Mouse (Mus musculus): ENCODE data around the gene Ptov1. TPM values are rescaled to one million over a fixed set of nuclear protein-coding genes. Genes with fewer than 3 reads are reported as not detected.

Ptov1 gene
- total and polyA plus RNA-seq, 3 experiments = 46.4 to 168 TPM; not detected in 1

- peak within 1 kb of the TSS; percentile 80 for H3K9ac ChIP-seq (ENCODE audit: control insufficient read depth, low read depth, low read length, poor library complexity, severe bottlenecking)
- no peak for TF ChIP-seq ETS1 (IDR thresholded peaks at IDR 0.05; ENCODE audit: low read depth, low read length)
- peak; percentile 78 for TF ChIP-seq ELF1 (IDR thresholded peaks at IDR 0.05; ENCODE audit: low read depth, low read length)
- TF ChIP-seq TBP (IDR thresholded peaks at IDR 0.05; ENCODE audit: low read depth, low read length) = peak; percentile 70
- TF ChIP-seq MYC (IDR thresholded peaks at IDR 0.05; ENCODE audit: low read depth, low read length) = no peak
- no peak for TF ChIP-seq MEF2A (IDR thresholded peaks at IDR 0.05; ENCODE audit: extremely low read depth, insufficient replicate concordance, low read depth, low read length, poor library complexity, severe bottlenecking)
- no peak for TF ChIP-seq POLR2AphosphoS5 (IDR thresholded peaks at IDR 0.05; ENCODE audit: borderline replicate concordance, low read depth, low read length)
- TF ChIP-seq MAFK (IDR thresholded peaks at IDR 0.05; ENCODE audit: borderline replicate concordance, low read depth, low read length) = no peak
- no peak for TF ChIP-seq ZC3H11A (IDR thresholded peaks at IDR 0.05; ENCODE audit: low read depth, low read length)
- no peak for TF ChIP-seq E2F4 (IDR thresholded peaks at IDR 0.05; ENCODE audit: borderline replicate concordance, low read depth, low read length)
- TF ChIP-seq NRF1 (IDR thresholded peaks at IDR 0.05; ENCODE audit: insufficient read depth, low read depth, low read length, poor library complexity, severe bottlenecking) = peak; percentile 86
- no peak for TF ChIP-seq GABPA (IDR thresholded peaks at IDR 0.05; ENCODE audit: low read depth, low read length)
- peak; percentile 62 to 79; a peak in 3 of 4 replicates for TF ChIP-seq POLR2A (IDR thresholded peaks at IDR 0.05; ENCODE audit: control insufficient read depth in 1 of 2, insufficient read depth in 1 of 2, low read depth in 1 of 2, low read length in 2 of 2, poor library complexity in 1 of 2)
- TF ChIP-seq MAZ (IDR thresholded peaks at IDR 0.05; ENCODE audit: low read depth, low read length) = 0 out of 2 replicates have a peak, but pooled peaks have one; percentile 26
- no peak for TF ChIP-seq RCOR1 (IDR thresholded peaks at IDR 0.05; ENCODE audit: low read depth, low read length)
- TF ChIP-seq SMC3 (IDR thresholded peaks at IDR 0.05; ENCODE audit: low read depth, low read length) = no peak
- no peak for TF ChIP-seq ZNF384 (IDR thresholded peaks at IDR 0.05; ENCODE audit: low read depth, low read length)
- peak; percentile 78 for TF ChIP-seq SIN3A (IDR thresholded peaks at IDR 0.05; ENCODE audit: low read length)
- no peak for TF ChIP-seq MYB (IDR thresholded peaks at IDR 0.05; ENCODE audit: low read depth, low read length)
- TF ChIP-seq GATA1 (IDR thresholded peaks at IDR 0.05; ENCODE audit: low read depth, low read length) = no peak
- no peak for TF ChIP-seq TAL1 (IDR thresholded peaks at IDR 0.05; ENCODE audit: low read length)
- TF ChIP-seq ZKSCAN1 (IDR thresholded peaks at IDR 0.05; ENCODE audit: low read depth, low read length) = no peak
- no peak for TF ChIP-seq USF2 (IDR thresholded peaks at IDR 0.05; ENCODE audit: borderline replicate concordance in 1 of 2, insufficient read depth in 1 of 2, low read depth in 1 of 2, low read length in 2 of 2)
- TF ChIP-seq HCFC1 (IDR thresholded peaks at IDR 0.05; ENCODE audit: low read depth, low read length) = peak; percentile 82
- peak; percentile 22; the same call in 1 of the 2 replicates for TF ChIP-seq ZMIZ1 (IDR thresholded peaks at IDR 0.05; ENCODE audit: low read depth, low read length)
- TF ChIP-seq JUND (IDR thresholded peaks at IDR 0.05; ENCODE audit: low read depth, low read length) = no peak
- TF ChIP-seq MXI1 (IDR thresholded peaks at IDR 0.05; ENCODE audit: low read depth, low read length) = 0 out of 2 replicates have a peak, but pooled peaks have one; percentile 46
- TF ChIP-seq KAT2A (conservative IDR thresholded peaks at IDR 0.05; ENCODE audit: low read depth, low read length) = no peak
- TF ChIP-seq CTCF (IDR thresholded peaks at IDR 0.05 in 2 of 3, conservative IDR thresholded peaks at IDR 0.05 in 1 of 3; ENCODE audit: control insufficient read depth in 1 of 3, insufficient read depth in 1 of 3, low read depth in 2 of 3, low read length in 3 of 3, poor library complexity in 1 of 3, severe bottlenecking in 1 of 3) = no peak
- no peak for TF ChIP-seq RAD21 (IDR thresholded peaks at IDR 0.05; ENCODE audit: low read depth, low read length)
- no peak for TF ChIP-seq USF1 (IDR thresholded peaks at IDR 0.05; ENCODE audit: low read depth, low read length)
- peak; percentile 25; the same call in 1 of the 2 replicates for TF ChIP-seq TCF12 (IDR thresholded peaks at IDR 0.05; ENCODE audit: low read depth, low read length)
- TF ChIP-seq NELFE (IDR thresholded peaks at IDR 0.05; ENCODE audit: low read depth, low read length) = peak; percentile 74
- peak in 1 of 2 experiments; percentile 12; a peak in 1 of 4 replicates for TF ChIP-seq EP300 (IDR thresholded peaks at IDR 0.05; ENCODE audit: low read depth in 1 of 2, low read length in 2 of 2)
- no peak for TF ChIP-seq CHD1 (IDR thresholded peaks at IDR 0.05; ENCODE audit: low read depth, low read length)
- peak; percentile 27; the same call in 1 of the 2 replicates for TF ChIP-seq UBTF (IDR thresholded peaks at IDR 0.05; ENCODE audit: borderline replicate concordance, insufficient read depth, low read depth, low read length)
- no peak for TF ChIP-seq BHLHE40 (IDR thresholded peaks at IDR 0.05; ENCODE audit: borderline replicate concordance, low read depth, low read length)
Measured at GRCm38 (mm10) chr7:44857042-44857552, 12.5 kb downstream of the Ptov1 start, which contains the start of gene Pnkp. Gene Pnkp, plus strand, starts transcription at chr7:44857139.

More at GRCm38 (mm10) chr7:44857042-44857552, 12.5 kb downstream of the Ptov1 start, which contains the start of gene Pnkp:
- H3K27me3 ChIP-seq (ENCODE audit: control insufficient read depth in 1 of 2, insufficient read depth in 2 of 2, low read length in 2 of 2) = no peaks in the 10 kb centered on the region
- peak within 1 kb of the TSS; percentile 83 to 84 for H3K4me3 ChIP-seq (ENCODE audit: control insufficient read depth in 1 of 2, insufficient read depth in 1 of 2, low read depth in 2 of 2, low read length in 2 of 2)
- peak; percentile 95 for DNase-seq (ENCODE audit: low read depth, low spot score)
- H3K9me3 ChIP-seq (replicated peaks; ENCODE audit: insufficient read depth, low read length) = no peaks in the 10 kb centered on the region
- peak within 1 kb of the TSS; percentile 71 for H3K27ac ChIP-seq (ENCODE audit: control insufficient read depth, low read depth, low read length)
- peaks cover 0 to 15% of the 10 kb centered on the region in 2 experiments; a peak in 2 of 4 replicates for H3K36me3 ChIP-seq (ENCODE audit: control insufficient read depth in 1 of 2, insufficient read depth in 2 of 2, low read length in 2 of 2)
- peaks cover 6% of the 10 kb centered on the region for H3K79me2 ChIP-seq (ENCODE audit: control insufficient read depth, insufficient read depth, low read length, poor library complexity)
- peaks cover 5 to 20% of the 10 kb centered on the region in 2 experiments for H3K4me1 ChIP-seq (ENCODE audit: control insufficient read depth in 1 of 2, insufficient read depth in 2 of 2, low read length in 2 of 2)
